Mouse (Mus musculus): ENCODE measurements around the gene Trim7. TPM values are rescaled to one million over a fixed set of nuclear protein-coding genes. Genes with fewer than 3 reads are reported as not detected.
A peak's percentile ranks its signal among the peaks of the same experiment; 100 is the strongest.
"Not testable (repeated sequence)": the region's sequence is repeated elsewhere in the genome, so short reads cannot be mapped to it uniquely, and the experiment has no call there.

Gene Trim7
- polyA plus RNA-seq (2016; fragmentation: Nextera tagmentation; extraction: Ambion mirVana) = 0.76 and 1.00 TPM in 2 replicates

- not testable (repeated sequence) for H3K36me3 ChIP-seq (replicated peaks); H3K9me3 ChIP-seq
- under 1% methylated on average over 32 of the region's 92 CpGs for WGBS
- Histone ChIP-seq H3K4me1 (peaks cover 12% of the 10 kb centered on the region), H3K27me3 (peaks cover 29% of the 10 kb centered on the region), H3K4me3 (replicated peaks) (peak within 1 kb of the TSS; percentile 43), H3K4me2 (peak within 1 kb of the TSS; percentile 58), H3K27ac (peak within 1 kb of the TSS; percentile 50; the same call in 1 of the 2 replicates), H3K9ac (peak within 1 kb of the TSS; percentile 50; the same call in 1 of the 2 replicates)
- ATAC-seq (ENCODE audit: low FRiP score) = peak; percentile 81
Observed at GRCm38 (mm10) chr11:48825979-48826751, at the start of gene Trim7, which contains the start of gene Gm12184. Gene Trim7 (plus strand): TSS chr11:48826140. Gene Gm12184 (minus strand): TSS chr11:48826655.

- Histone ChIP-seq H3K4me1 (peaks cover 5% of the 10 kb centered on the region; the same call in 1 of the 2 replicates), H3K36me3 (replicated peaks) (no peaks in the 10 kb centered on the region), H3K9me3 (no peaks in the 10 kb centered on the region), H3K27me3 (0 out of 2 replicates have a peak, but pooled peaks cover 3% of the 10 kb centered on the region), H3K27ac (no peak overlapping the region), H3K4me3 (replicated peaks) (no peak overlapping the region), H3K4me2 (no peak overlapping the region), H3K9ac (no peak overlapping the region)
- ATAC-seq (ENCODE audit: low FRiP score) = no peak
- 44% methylated on average over 9 of the region's 9 CpGs for WGBS
Observed at GRCm38 (mm10) chr11:48776664-48777063, 49.3 kb upstream of the Trim7 start.

- no peaks in the 10 kb centered on the region for H3K36me3 ChIP-seq (replicated peaks)
- H3K4me3 ChIP-seq (replicated peaks) = no peak overlapping the region
- 93% methylated on average over 9 of the region's 9 CpGs for WGBS
- H3K27ac ChIP-seq = no peak overlapping the region
- H3K27me3 ChIP-seq = 0 out of 2 replicates have a peak, but pooled peaks cover 3% of the 10 kb centered on the region
- no peak overlapping the region for H3K9ac ChIP-seq
- no peaks in the 10 kb centered on the region for H3K9me3 ChIP-seq
- no peak for ATAC-seq (ENCODE audit: low FRiP score)
- peaks cover 5% of the 10 kb centered on the region; the same call in 1 of the 2 replicates for H3K4me1 ChIP-seq
- H3K4me2 ChIP-seq = no peak overlapping the region
Observed at GRCm38 (mm10) chr11:48777303-48777702, 48.6 kb upstream of the Trim7 start.

GRCm38 (mm10) chr11:48779450-48779849 is 46.5 kb upstream of the Trim7 start:
- H3K36me3 ChIP-seq (replicated peaks) = no peaks in the 10 kb centered on the region
- 37% methylated on average over 7 of the region's 7 CpGs for WGBS
- no peak overlapping the region for H3K4me3 ChIP-seq (replicated peaks)
- H3K27me3 ChIP-seq = 0 out of 2 replicates have a peak, but pooled peaks cover 3% of the 10 kb centered on the region
- no peak overlapping the region for H3K4me2 ChIP-seq
- peaks cover 2% of the 10 kb centered on the region; the same call in 1 of the 2 replicates for H3K4me1 ChIP-seq
- no peak overlapping the region for H3K27ac ChIP-seq
- H3K9me3 ChIP-seq = no peaks in the 10 kb centered on the region
- no peak for ATAC-seq (ENCODE audit: low FRiP score)
- H3K9ac ChIP-seq = no peak overlapping the region

- WGBS = 89% methylated on average over 4 of the region's 4 CpGs
- no peaks in the 10 kb centered on the region for H3K9me3 ChIP-seq
- ATAC-seq (ENCODE audit: low FRiP score) = no peak
Observed at GRCm38 (mm10) chr11:48782243-48782642, 43.7 kb upstream of the Trim7 start.

GRCm38 (mm10) chr11:48787455-48788211 is 38.3 kb upstream of the Trim7 start:
- Histone ChIP-seq H3K27ac (no peak overlapping the region), H3K9ac (no peak overlapping the region), H3K9me3 (no peaks in the 10 kb centered on the region), H3K27me3 (peaks cover 3% of the 10 kb centered on the region; the same call in 1 of the 2 replicates), H3K36me3 (replicated peaks) (no peaks in the 10 kb centered on the region), H3K4me2 (peak overlapping the region; percentile 57), H3K4me1 (peaks cover 6% of the 10 kb centered on the region), H3K4me3 (replicated peaks) (peak overlapping the region; percentile 40; the same call in 1 of the 2 replicates)
- WGBS = 46% methylated on average over 10 of the region's 10 CpGs
- ATAC-seq (ENCODE audit: low FRiP score) = peak; percentile 69

More at GRCm38 (mm10) chr11:48782243-48782642, 43.7 kb upstream of the Trim7 start:
- H3K4me2 ChIP-seq = no peak overlapping the region
- H3K27ac ChIP-seq = no peak overlapping the region
- no peaks in the 10 kb centered on the region for H3K36me3 ChIP-seq (replicated peaks)
- H3K27me3 ChIP-seq = no peaks in the 10 kb centered on the region
- no peak overlapping the region for H3K4me3 ChIP-seq (replicated peaks)
- no peaks in the 10 kb centered on the region for H3K4me1 ChIP-seq
- H3K9ac ChIP-seq = no peak overlapping the region

GRCm38 (mm10) chr11:48788311-48789089 is 37.4 kb upstream of the Trim7 start:
- Histone ChIP-seq H3K27ac (no peak overlapping the region), H3K9me3 (no peaks in the 10 kb centered on the region), H3K9ac (peak overlapping the region; percentile 54), H3K27me3 (peaks cover 3% of the 10 kb centered on the region; the same call in 1 of the 2 replicates), H3K4me2 (peak overlapping the region; percentile 57), H3K4me1 (peaks cover 6% of the 10 kb centered on the region), H3K4me3 (replicated peaks) (peak overlapping the region; percentile 40), H3K36me3 (replicated peaks) (no peaks in the 10 kb centered on the region)
- 11% methylated on average over 16 of the region's 16 CpGs for WGBS
- ATAC-seq (ENCODE audit: low FRiP score) = peak; percentile 81

- no peak overlapping the region for H3K9ac ChIP-seq
- no peak overlapping the region for H3K27ac ChIP-seq
- peaks cover 6% of the 10 kb centered on the region for H3K4me1 ChIP-seq
- 81% methylated on average over 5 of the region's 5 CpGs for WGBS
- H3K4me2 ChIP-seq = no peak overlapping the region
- no peak for ATAC-seq (ENCODE audit: low FRiP score)
- H3K9me3 ChIP-seq = no peaks in the 10 kb centered on the region
- H3K36me3 ChIP-seq (replicated peaks) = no peaks in the 10 kb centered on the region
- H3K27me3 ChIP-seq = peaks cover 3% of the 10 kb centered on the region; the same call in 1 of the 2 replicates
- H3K4me3 ChIP-seq (replicated peaks) = no peak overlapping the region
Observed at GRCm38 (mm10) chr11:48789215-48789614, 36.7 kb upstream of the Trim7 start.

- peak; percentile 60; the same call in 1 of the 2 replicates for ATAC-seq (ENCODE audit: low FRiP score)
- no peak overlapping the region for H3K27ac ChIP-seq
- H3K4me2 ChIP-seq = peak overlapping the region; percentile 40
- H3K9ac ChIP-seq = no peak overlapping the region
- peaks cover 6% of the 10 kb centered on the region for H3K4me1 ChIP-seq
- peaks cover 3% of the 10 kb centered on the region; the same call in 1 of the 2 replicates for H3K27me3 ChIP-seq
- H3K36me3 ChIP-seq (replicated peaks) = no peaks in the 10 kb centered on the region
- peak overlapping the region; percentile 12; the same call in 1 of the 2 replicates for H3K4me3 ChIP-seq (replicated peaks)
- WGBS = 19% methylated on average over 20 of the region's 20 CpGs
- H3K9me3 ChIP-seq = no peaks in the 10 kb centered on the region
Observed at GRCm38 (mm10) chr11:48789973-48790823, 35.7 kb upstream of the Trim7 start.

- Histone ChIP-seq H3K27ac (no peak overlapping the region), H3K9ac (no peak overlapping the region), H3K36me3 (replicated peaks) (no peaks in the 10 kb centered on the region), H3K4me3 (replicated peaks) (no peak overlapping the region), H3K27me3 (peaks cover 3% of the 10 kb centered on the region; the same call in 1 of the 2 replicates), H3K4me2 (no peak overlapping the region), H3K4me1 (peaks cover 6% of the 10 kb centered on the region), H3K9me3 (no peaks in the 10 kb centered on the region)
- no peak for ATAC-seq (ENCODE audit: low FRiP score)
- WGBS = 69% methylated on average over 8 of the region's 8 CpGs
Observed at GRCm38 (mm10) chr11:48790946-48791345, 35.0 kb upstream of the Trim7 start.

- not testable (repeated sequence) for H3K27me3 ChIP-seq; H3K4me1 ChIP-seq; ATAC-seq (ENCODE audit: low FRiP score); H3K9me3 ChIP-seq; H3K9ac ChIP-seq; H3K4me2 ChIP-seq; H3K27ac ChIP-seq; H3K36me3 ChIP-seq (replicated peaks); H3K4me3 ChIP-seq (replicated peaks)
- 87% methylated on average over 9 of the region's 9 CpGs for WGBS
Observed at GRCm38 (mm10) chr11:48791894-48792293, 34.0 kb upstream of the Trim7 start.

Measured in forebrain, embryonic 12.5 days (tissue).